Mouse (Mus musculus): ENCODE data around the gene Pradc1. TPM values are rescaled to one million over a fixed set of nuclear protein-coding genes. Genes with fewer than 3 reads are reported as not detected.
"Not testable (repeated sequence)": the region's sequence is repeated elsewhere in the genome, so short reads cannot be mapped to it uniquely, and the experiment has no call there.

The Pradc1 gene
- polyA plus RNA-seq, 1 experiment = not detected

DNA sequence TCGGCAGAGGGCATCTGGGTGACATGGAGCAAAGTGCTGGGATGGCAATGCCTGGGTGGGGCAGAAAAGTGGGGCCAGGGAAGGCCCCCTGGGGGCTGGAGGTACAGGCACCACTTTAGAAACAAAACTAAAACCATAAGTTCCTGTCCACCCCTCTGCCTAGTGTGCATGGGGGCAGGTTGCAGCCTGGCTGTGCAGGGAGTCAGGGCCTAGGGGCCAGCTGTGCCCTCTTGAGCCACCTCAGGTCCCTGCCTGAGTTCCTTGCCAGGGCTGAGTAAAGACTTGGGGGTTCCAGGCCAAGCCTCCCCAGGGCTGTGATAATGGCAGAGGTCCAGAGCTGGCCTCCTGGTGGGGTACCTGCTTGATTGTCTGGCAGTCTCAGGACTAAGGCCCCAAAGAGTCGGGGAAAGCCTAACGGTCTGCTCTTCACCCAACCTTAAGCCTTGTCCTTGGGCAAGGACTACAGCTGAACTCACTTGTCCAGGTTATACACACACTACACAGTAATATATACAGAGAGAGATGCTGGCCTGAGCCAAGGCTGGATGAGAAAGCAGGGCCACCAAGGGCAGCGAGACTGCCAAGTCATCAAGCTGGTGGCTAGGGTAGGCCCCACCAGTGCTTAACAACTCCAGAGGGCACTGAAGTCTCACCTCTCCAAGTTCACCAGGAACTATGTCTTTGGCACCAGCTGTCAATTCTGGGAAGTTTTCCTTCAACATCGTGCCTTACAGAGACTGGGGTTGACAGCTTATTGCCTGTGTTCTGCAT, 18.1 kb upstream of the Pradc1 start:
- Histone ChIP-seq H3K27ac (ENCODE audit: insufficient read depth, low read depth, low read length) (no peak overlapping the region), H3K4me1 (ENCODE audit: control insufficient read depth, insufficient read depth, low read length) (peaks cover 4% of the 10 kb centered on the region), H3K4me3 (ENCODE audit: insufficient read depth, low read depth, low read length) (no peak overlapping the region)
- WGBS = 71% methylated on average over 5 of the region's 5 CpGs
- TF ChIP-seq POLR2A (IDR thresholded peaks at IDR 0.05; ENCODE audit: insufficient read depth, low read depth, low read length) (no peak), CTCF (IDR thresholded peaks at IDR 0.05; ENCODE audit: insufficient read depth, low read depth, low read length) (no peak)

DNA sequence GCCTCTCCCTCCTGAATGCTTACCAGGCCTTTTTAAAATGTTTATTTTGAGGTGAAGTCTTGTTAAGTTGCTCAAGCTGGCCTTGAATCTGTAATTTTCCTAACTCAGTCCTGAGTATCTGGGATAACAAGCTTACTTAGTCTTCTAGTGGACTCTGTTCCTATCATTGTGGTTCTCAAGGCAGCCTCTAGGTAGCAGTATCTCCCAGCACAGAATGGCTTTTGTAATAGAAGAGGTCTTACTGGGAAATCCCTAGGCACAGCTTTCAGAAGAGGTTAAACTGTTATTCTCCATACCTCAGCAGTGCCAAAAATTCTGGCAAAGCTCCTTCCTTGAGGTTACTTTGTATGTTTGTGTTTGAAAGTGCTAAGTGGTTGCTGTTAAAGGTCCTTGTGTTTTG, 13.6 kb upstream of the Pradc1 start:
- TF ChIP-seq CTCF (IDR thresholded peaks at IDR 0.05; ENCODE audit: insufficient read depth, low read depth, low read length) = no peak
- TF ChIP-seq POLR2A (IDR thresholded peaks at IDR 0.05; ENCODE audit: insufficient read depth, low read depth, low read length) = no peak
- Histone ChIP-seq H3K27ac (ENCODE audit: insufficient read depth, low read depth, low read length) (no peak overlapping the region), H3K4me1 (ENCODE audit: control insufficient read depth, insufficient read depth, low read length) (no peaks in the 10 kb centered on the region; the same call in 1 of the 2 replicates), H3K4me3 (ENCODE audit: insufficient read depth, low read depth, low read length) (no peak overlapping the region)

DNA sequence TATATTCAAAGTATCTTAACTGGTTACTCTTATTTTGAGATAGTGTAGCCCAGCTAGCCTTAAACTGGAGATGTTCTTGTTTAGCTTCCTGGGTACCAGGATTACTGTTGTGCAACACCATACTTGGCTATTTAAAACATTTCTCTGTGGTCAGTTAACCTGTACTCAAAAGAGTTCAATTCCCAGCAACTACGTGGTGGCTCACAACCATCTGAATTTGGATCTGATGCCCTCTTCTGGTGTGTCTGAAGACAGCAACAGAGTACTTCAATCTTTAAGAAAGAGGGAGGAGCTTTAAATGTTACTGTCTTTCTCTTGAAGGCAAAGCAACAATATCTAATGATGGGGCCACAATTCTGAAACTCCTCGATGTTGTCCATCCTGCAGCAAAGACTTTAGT, 7.9 kb upstream of the Pradc1 start:
- no peak overlapping the region for H3K4me3 ChIP-seq (ENCODE audit: insufficient read depth, low read depth, low read length)
- H3K4me1 ChIP-seq (ENCODE audit: control insufficient read depth, insufficient read depth, low read length) = no peaks in the 10 kb centered on the region
- 79% methylated on average over 2 of the region's 2 CpGs for WGBS

DNA sequence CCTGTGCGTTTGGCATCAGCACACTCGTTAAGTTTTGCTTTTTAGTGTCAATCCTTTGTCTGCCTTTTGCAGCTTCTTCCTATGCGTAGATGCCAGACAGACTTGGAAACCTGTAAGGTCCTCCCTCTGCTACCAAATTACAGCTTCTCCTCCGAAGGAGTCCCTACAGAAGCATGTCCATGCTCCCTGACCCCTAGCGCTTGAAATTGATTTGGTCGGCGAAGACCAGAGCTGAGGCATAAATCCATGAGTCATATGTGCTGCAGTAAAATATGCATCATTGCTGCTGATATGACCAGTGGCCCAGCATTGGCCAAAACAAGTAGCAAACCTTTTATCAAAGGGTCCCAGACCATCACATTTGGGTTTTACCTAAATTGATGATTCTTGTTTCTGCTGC, 1.0 kb upstream of the Pradc1 start:
- TF ChIP-seq POLR2A (IDR thresholded peaks at IDR 0.05; ENCODE audit: insufficient read depth, low read depth, low read length) (no peak), CTCF (IDR thresholded peaks at IDR 0.05; ENCODE audit: insufficient read depth, low read depth, low read length) (no peak)
- H3K4me3 ChIP-seq (ENCODE audit: insufficient read depth, low read depth, low read length) = peak overlapping the region; percentile 83
- WGBS = 4% methylated on average over 7 of the region's 7 CpGs
- no peak overlapping the region for H3K27ac ChIP-seq (ENCODE audit: insufficient read depth, low read depth, low read length)
- no peaks in the 10 kb centered on the region; the same call in 1 of the 2 replicates for H3K4me1 ChIP-seq (ENCODE audit: control insufficient read depth, insufficient read depth, low read length)

More for the DNA sequence above, 7.9 kb upstream of the Pradc1 start:
- no peak for TF ChIP-seq POLR2A (IDR thresholded peaks at IDR 0.05; ENCODE audit: insufficient read depth, low read depth, low read length)
- TF ChIP-seq CTCF (IDR thresholded peaks at IDR 0.05; ENCODE audit: insufficient read depth, low read depth, low read length) = no peak
- H3K27ac ChIP-seq (ENCODE audit: insufficient read depth, low read depth, low read length) = no peak overlapping the region

DNA sequence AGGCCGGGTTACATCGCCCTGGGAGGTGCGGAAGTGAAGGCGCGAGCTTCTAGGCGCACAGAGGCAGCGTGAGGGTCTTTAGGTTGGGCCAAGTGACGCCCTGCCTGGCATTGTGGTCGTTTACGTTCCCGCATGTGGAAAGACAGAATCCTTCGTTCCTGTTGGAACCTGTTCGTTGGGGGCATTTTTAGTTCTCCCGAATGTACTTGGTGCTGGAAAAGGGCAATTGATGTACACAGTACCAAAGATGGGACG, 568 bp upstream of the Pradc1 start:
- Histone ChIP-seq H3K27ac (ENCODE audit: insufficient read depth, low read depth, low read length) (peak overlapping the region; percentile 76), H3K4me1 (ENCODE audit: control insufficient read depth, insufficient read depth, low read length) (no peaks in the 10 kb centered on the region; the same call in 1 of the 2 replicates), H3K4me3 (ENCODE audit: insufficient read depth, low read depth, low read length) (peak overlapping the region; percentile 83)
- TF ChIP-seq POLR2A (IDR thresholded peaks at IDR 0.05; ENCODE audit: insufficient read depth, low read depth, low read length) = no peak
- no peak for TF ChIP-seq CTCF (IDR thresholded peaks at IDR 0.05; ENCODE audit: insufficient read depth, low read depth, low read length)
- under 1% methylated on average over 15 of the region's 15 CpGs for WGBS

DNA sequence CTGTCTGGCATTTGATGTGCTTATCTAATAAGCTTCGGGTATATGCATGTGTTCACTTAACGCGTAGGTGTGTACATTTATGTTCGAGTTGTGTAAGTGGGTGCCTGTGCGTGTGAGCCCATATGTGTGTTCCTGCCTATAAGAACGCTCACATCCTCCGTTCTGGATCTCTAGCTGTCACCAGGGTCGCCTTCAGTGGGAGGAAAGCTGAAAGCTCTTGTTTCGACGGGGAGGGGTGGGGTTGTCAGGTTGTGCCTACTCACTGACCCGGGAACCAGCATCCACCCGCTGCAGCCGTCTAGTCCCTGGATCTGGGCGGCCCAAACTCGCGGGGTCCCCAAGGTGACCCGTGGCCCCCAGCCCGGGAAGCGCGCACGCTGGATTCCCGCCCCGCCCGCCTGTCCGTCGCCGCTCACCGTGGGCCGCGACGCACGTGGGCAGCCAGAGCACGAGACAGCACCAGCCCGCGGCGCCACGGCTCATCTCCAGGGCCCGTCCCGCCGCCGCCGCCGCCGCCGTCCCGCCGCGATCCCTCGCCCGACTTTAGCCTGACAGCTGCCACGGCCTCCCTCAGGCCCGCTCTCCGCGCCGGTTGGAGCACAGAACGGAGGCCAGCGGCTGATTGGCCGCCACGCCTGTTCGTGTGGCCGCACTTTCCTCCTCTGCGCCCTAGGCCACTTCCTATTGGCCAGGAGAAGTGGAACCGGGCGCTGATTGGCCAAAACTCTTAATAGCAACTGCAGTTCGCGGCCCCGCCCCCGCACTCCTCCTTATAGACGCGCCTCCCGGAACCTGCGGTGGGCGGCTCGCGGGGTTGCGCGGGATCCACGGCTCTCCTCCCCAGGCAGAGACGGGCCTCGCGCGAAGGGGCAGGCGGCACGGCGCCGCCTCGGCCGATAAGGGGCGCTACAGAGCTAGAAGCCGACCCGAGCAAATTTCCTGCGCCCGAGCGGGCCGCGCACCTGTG, 790 bp downstream of the Pradc1 start, which contains the start of gene Cct7:
Gene Cct7 (plus strand): TSS at position 818 of the 967 bp plus-strand sequence.
- 2% methylated on average over 95 of the region's 96 CpGs for WGBS
- peak within 1 kb of the TSS; percentile 83 for H3K4me3 ChIP-seq (ENCODE audit: insufficient read depth, low read depth, low read length)
- H3K27ac ChIP-seq (ENCODE audit: insufficient read depth, low read depth, low read length) = peak within 1 kb of the TSS; percentile 78
- H3K4me1 ChIP-seq (ENCODE audit: control insufficient read depth, insufficient read depth, low read length) = no peaks in the 10 kb centered on the region; the same call in 1 of the 2 replicates
- TF ChIP-seq POLR2A (IDR thresholded peaks at IDR 0.05; ENCODE audit: insufficient read depth, low read depth, low read length) = no peak; the same call in 1 of the 2 replicates
- TF ChIP-seq CTCF (IDR thresholded peaks at IDR 0.05; ENCODE audit: insufficient read depth, low read depth, low read length) = peak; percentile 59; the same call in 1 of the 2 replicates

DNA sequence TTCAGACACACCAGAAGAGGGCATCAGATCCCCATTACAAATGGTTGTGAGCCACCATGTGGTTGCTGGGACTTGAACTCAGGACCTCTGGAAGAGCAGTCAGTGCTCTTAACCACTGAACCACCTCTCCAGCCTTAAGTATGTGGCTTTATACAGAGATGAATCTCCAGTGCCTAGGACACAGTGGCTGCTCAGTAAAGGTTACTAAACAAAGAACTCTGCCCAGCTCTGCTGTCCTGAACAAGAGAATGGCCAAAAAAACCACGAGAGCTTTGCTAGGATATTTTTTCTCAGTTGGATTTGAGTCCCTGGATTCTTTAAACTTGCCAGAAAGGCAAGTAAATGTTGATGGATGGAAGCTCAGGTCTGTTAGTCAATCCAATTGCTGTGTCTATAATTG, 1.6 kb downstream of the Pradc1 start:
- not testable (repeated sequence) for H3K4me3 ChIP-seq (ENCODE audit: insufficient read depth, low read depth, low read length); H3K27ac ChIP-seq (ENCODE audit: insufficient read depth, low read depth, low read length); H3K4me1 ChIP-seq (ENCODE audit: control insufficient read depth, insufficient read depth, low read length)
- 63% methylated on average over 1 of the region's 1 CpGs for WGBS

DNA sequence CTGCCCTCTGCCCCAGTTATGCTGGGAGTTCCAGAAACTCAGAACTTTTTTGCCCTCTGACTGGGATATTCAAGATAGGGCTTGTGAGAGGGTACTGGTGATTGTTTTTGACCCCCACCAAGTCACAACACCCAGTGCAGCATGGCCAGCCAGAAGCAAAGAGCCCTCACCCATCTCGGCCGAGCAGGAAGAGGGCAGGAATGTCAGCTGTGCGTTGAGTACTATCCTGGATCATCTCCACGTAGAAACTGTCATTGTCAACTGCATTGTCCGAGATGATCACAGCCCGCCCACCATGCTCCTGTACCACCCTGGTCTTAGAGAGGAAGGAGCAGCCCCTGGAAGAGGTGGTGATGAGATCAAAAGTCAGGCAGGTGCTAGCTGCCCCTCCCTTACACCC, 4.4 kb downstream of the Pradc1 start:
- no peak overlapping the region for H3K4me3 ChIP-seq (ENCODE audit: insufficient read depth, low read depth, low read length)
- TF ChIP-seq CTCF (IDR thresholded peaks at IDR 0.05; ENCODE audit: insufficient read depth, low read depth, low read length) = no peak
- no peak for TF ChIP-seq POLR2A (IDR thresholded peaks at IDR 0.05; ENCODE audit: insufficient read depth, low read depth, low read length)
- peaks cover 4% of the 10 kb centered on the region; the same call in 1 of the 2 replicates for H3K4me1 ChIP-seq (ENCODE audit: control insufficient read depth, insufficient read depth, low read length)
- H3K27ac ChIP-seq (ENCODE audit: insufficient read depth, low read depth, low read length) = no peak overlapping the region
- WGBS = 93% methylated on average over 6 of the region's 6 CpGs

DNA sequence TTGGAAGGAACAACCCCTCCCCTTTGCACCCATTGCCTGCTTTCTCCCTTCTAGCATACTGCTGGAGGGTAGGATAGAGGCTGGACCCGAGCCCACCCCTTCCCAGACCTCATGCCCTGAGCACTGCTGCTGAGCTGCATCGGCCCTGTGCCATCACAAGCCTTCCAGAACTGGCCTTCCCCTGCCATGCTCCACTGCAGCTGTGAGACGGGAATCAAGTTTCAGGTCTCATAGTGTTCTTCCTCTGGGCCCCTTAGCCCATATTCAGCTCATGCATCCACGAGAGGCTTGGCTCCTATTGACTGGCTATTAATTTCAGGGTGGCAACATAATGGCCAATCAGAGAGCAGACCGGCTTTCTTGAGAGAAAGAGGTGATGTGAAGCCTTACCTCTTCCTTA, 6.5 kb downstream of the Pradc1 start:
- TF ChIP-seq POLR2A (IDR thresholded peaks at IDR 0.05; ENCODE audit: insufficient read depth, low read depth, low read length) = no peak
- no peak for TF ChIP-seq CTCF (IDR thresholded peaks at IDR 0.05; ENCODE audit: insufficient read depth, low read depth, low read length)
- 81% methylated on average over 5 of the region's 5 CpGs for WGBS
- no peak overlapping the region for H3K4me3 ChIP-seq (ENCODE audit: insufficient read depth, low read depth, low read length)
- peaks cover 4% of the 10 kb centered on the region; the same call in 1 of the 2 replicates for H3K4me1 ChIP-seq (ENCODE audit: control insufficient read depth, insufficient read depth, low read length)
- H3K27ac ChIP-seq (ENCODE audit: insufficient read depth, low read depth, low read length) = no peak overlapping the region

All from olfactory bulb, adult 2 months (tissue).